Mouse (Mus musculus): ENCODE measurements around the gene Cadps. TPM values are rescaled to one million over a fixed set of nuclear protein-coding genes. Genes with fewer than 3 reads are reported as not detected.

Gene Cadps
- total and polyA plus RNA-seq, 3 experiments: 0.04 to 0.07 TPM; not detected in 1

DNA sequence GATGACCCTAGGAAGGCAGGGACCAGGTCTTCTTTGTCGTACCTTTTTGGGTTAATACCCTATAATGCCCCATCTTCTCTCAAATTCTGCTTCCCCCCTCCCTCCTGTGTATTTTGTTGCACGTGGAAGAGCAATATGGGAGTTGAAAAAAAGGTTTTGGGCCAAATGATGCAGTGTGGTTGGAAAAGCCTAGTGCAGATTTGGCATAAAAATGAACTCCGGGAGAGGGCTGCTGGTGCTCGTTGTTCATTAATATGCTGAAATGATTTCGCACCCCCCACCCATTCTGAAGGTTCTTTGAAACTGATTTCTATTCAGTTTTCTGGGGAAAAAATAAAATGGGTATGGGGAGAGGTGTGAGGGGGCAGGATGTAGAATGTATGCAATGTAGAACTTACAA lies 295.6 kb downstream of the Cadps start:
- H3K27me3 ChIP-seq (replicated peaks): no peaks in the 10 kb centered on the region
- peaks cover 0 to 6% of the 10 kb centered on the region in 2 experiments; a peak in 1 of 4 replicates for H3K4me1 ChIP-seq (ENCODE audit: control insufficient read depth in 1 of 2, insufficient read depth in 2 of 2)
- H3K9ac ChIP-seq (ENCODE audit: insufficient read depth, low read depth): no peak overlapping the region
- H3K36me3 ChIP-seq (replicated peaks in 1 of 2; ENCODE audit: control insufficient read depth in 1 of 2, insufficient read depth in 1 of 2, low read length in 1 of 2): no peaks in the 10 kb centered on the region
- H3K27ac ChIP-seq (ENCODE audit: insufficient read depth, low read depth): no peak overlapping the region
- TF ChIP-seq CTCF (conservative IDR thresholded peaks at IDR 0.05 in 1 of 2, IDR thresholded peaks at IDR 0.05 in 1 of 2; ENCODE audit: low read depth in 2 of 2, low read length in 2 of 2) (no peak), MAFK (IDR thresholded peaks at IDR 0.05; ENCODE audit: insufficient replicate concordance, low read length) (no peak), USF2 (conservative IDR thresholded peaks at IDR 0.05; ENCODE audit: low read depth, low read length) (no peak), CHD2 (IDR thresholded peaks at IDR 0.05; ENCODE audit: low read length) (no peak), RCOR1 (conservative IDR thresholded peaks at IDR 0.05; ENCODE audit: low read depth, low read length) (no peak), KAT2A (IDR thresholded peaks at IDR 0.05; ENCODE audit: insufficient replicate concordance, low read length) (no peak), GABPA (IDR thresholded peaks at IDR 0.05; ENCODE audit: insufficient replicate concordance, low read depth, low read length) (no peak), SIN3A (IDR thresholded peaks at IDR 0.05; ENCODE audit: low read length) (no peak), POLR2A (IDR thresholded peaks at IDR 0.05; ENCODE audit: low read depth, low read length) (no peak), JUN (IDR thresholded peaks at IDR 0.05; ENCODE audit: insufficient read depth, low read depth, low read length) (no peak), ETS1 (conservative IDR thresholded peaks at IDR 0.05; ENCODE audit: low read depth, low read length) (no peak), BHLHE40 (IDR thresholded peaks at IDR 0.05; ENCODE audit: low read depth, low read length) (no peak), ZMIZ1 (IDR thresholded peaks at IDR 0.05; ENCODE audit: low read depth, low read length) (no peak), RAD21 (IDR thresholded peaks at IDR 0.05; ENCODE audit: low read depth, low read length) (no peak), MAX (IDR thresholded peaks at IDR 0.05; ENCODE audit: low read length) (no peak), HCFC1 (IDR thresholded peaks at IDR 0.05; ENCODE audit: low read depth, low read length) (no peak), MEF2A (IDR thresholded peaks at IDR 0.05; ENCODE audit: borderline replicate concordance, low read depth, low read length) (no peak), E2F4 (IDR thresholded peaks at IDR 0.05; ENCODE audit: insufficient replicate concordance, low read depth, low read length) (no peak), TCF12 (IDR thresholded peaks at IDR 0.05; ENCODE audit: low read depth, low read length) (no peak), POLR2AphosphoS2 (IDR thresholded peaks at IDR 0.05; ENCODE audit: low read depth, low read length) (no peak)
- no peak overlapping the region for H3K4me3 ChIP-seq (replicated peaks in 1 of 3; ENCODE audit: low read depth in 2 of 3, low read length in 2 of 3, poor library complexity in 1 of 3)
- in situ Hi-C loops (cut with MboI; ENCODE audit: low pct_ligation_motif_present, low pct_unique_long_range_greater_than_20kb, low sequenced_read_pairs) (loop anchor here (25.0 kb wide), 1 partner anchor 215 kb away; no protein-coding TSS in a partner anchor), dilution Hi-C loops (cut with MboI; ENCODE audit: extremely low pct_ligation_motif_present, extremely low pct_unique_long_range_greater_than_20kb, low sequenced_read_pairs) (no loop called here)
- DNase-seq (ENCODE audit: extremely low read depth): no peak
- H3K79me2 ChIP-seq (replicated peaks; ENCODE audit: control insufficient read depth, extremely low read depth, insufficient read depth, poor library complexity, severe bottlenecking): no peaks in the 10 kb centered on the region
- no peak overlapping the region for H3K4me2 ChIP-seq (ENCODE audit: insufficient read depth, low read depth, poor library complexity, severe bottlenecking)
- no peaks in the 10 kb centered on the region for H3K9me3 ChIP-seq (replicated peaks; ENCODE audit: low read length)

DNA sequence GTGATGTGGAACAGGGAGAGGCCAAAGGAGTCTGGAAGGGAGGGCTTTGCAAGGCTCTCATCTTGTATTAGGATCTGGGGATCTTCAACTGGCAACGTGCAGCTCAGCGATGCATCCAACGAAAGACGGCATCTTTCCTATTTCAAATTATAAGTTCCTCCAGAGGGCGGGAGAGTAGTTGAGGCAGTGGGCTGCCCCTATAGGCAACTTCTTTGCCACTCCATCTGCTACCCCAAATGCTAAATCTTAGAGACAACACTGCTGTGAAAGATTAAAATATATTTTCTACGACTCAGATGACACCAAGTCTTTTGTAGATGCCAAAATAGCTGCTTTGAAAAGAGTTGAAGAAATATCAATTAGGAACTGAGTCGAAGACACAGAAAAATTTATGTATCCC lies 315.9 kb downstream of the Cadps start:
- DNase-seq (ENCODE audit: extremely low read depth): no peak
- Histone ChIP-seq H3K36me3 (replicated peaks in 1 of 2; ENCODE audit: control insufficient read depth in 1 of 2, insufficient read depth in 1 of 2, low read length in 1 of 2) (no peaks in the 10 kb centered on the region), H3K27ac (ENCODE audit: insufficient read depth, low read depth) (no peak overlapping the region), H3K9me3 (replicated peaks; ENCODE audit: low read length) (no peaks in the 10 kb centered on the region), H3K4me1 (ENCODE audit: control insufficient read depth in 1 of 2, insufficient read depth in 2 of 2) (no peaks in the 10 kb centered on the region), H3K79me2 (replicated peaks; ENCODE audit: control insufficient read depth, extremely low read depth, insufficient read depth, poor library complexity, severe bottlenecking) (no peaks in the 10 kb centered on the region), H3K4me2 (ENCODE audit: insufficient read depth, low read depth, poor library complexity, severe bottlenecking) (no peak overlapping the region), H3K4me3 (replicated peaks in 1 of 3; ENCODE audit: low read depth in 2 of 3, low read length in 2 of 3, poor library complexity in 1 of 3) (no peak overlapping the region), H3K9ac (ENCODE audit: insufficient read depth, low read depth) (no peak overlapping the region), H3K27me3 (replicated peaks) (no peaks in the 10 kb centered on the region)
- in situ Hi-C loops (cut with MboI; ENCODE audit: low pct_ligation_motif_present, low pct_unique_long_range_greater_than_20kb, low sequenced_read_pairs): no loop called here
- TF ChIP-seq POLR2A (IDR thresholded peaks at IDR 0.05; ENCODE audit: low read depth, low read length): no peak
- TF ChIP-seq PAX5 (IDR thresholded peaks at IDR 0.05; ENCODE audit: low read length): no peak
- dilution Hi-C loops (cut with MboI; ENCODE audit: extremely low pct_ligation_motif_present, extremely low pct_unique_long_range_greater_than_20kb, low sequenced_read_pairs): no loop called here
